Mouse (Mus musculus): Measurements from ENCODE around the gene Reps1.

- TF ChIP-seq CTCF (IDR thresholded peaks at IDR 0.05; ENCODE audit: low read depth) = no peak
- TF ChIP-seq EP300 (IDR thresholded peaks at IDR 0.05; ENCODE audit: low read depth) = no peak
These were observed 15.0 kb downstream of the Reps1 start for GRCm38 (mm10) chr10:18070616-18071015.
